Mouse (Mus musculus) CD4-positive, CD25-positive, alpha-beta regulatory T cell, adult 2 months (primary cell): ENCODE data around the gene Tgfb3.

Experiments used
- DNase-seq: peaks from one replicate; pipeline ENCODE4 v3.0.0-alpha.2; 2012; ENCODE audit warnings: low read depth, low spot score

Gene Tgfb3

DNA sequence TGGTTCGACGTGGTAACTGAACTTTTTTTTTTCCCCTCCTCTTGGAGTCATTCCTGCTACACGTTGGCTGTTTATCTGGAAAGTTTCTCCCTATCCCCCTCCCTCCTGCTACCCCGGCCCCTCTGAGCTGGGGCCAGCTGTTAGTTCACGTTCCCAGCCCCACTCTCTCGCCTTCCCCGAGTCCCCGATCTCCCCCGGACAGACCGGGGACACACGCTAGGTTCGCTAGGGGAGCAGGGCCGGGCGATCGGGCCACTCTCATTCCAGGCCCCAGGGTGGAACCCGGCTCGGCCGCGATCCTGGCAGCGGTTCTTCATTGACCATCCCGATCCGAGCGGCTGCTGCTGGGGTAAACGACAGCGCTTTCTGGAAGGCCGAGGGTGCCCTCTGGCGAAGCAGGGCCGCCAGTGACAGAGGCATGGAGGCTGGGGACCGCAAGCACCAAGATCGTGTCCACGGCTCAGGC is 394 bp upstream of the Tgfb3 start:
- peak; percentile 90 for DNase-seq

DNA sequence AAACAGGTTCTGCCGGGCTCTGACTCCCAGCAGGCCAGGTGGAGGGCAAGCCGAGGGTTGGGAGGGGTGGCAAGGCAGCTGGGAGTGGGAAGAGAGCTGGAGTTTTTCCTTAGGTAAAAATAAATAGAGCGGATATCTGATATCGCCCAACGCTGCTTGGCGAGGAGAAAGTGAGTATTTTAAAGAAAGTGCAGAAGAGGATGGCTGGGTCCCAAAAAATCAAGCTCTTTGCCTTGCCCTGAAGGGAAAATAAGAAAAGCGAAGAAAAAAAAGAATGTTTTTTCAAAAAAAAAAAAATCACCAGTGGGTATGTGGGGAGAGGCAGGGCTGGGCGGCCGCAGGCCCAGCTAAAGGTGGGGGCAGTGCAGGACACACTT is 677 bp downstream of the Tgfb3 start:
- DNase-seq = no peak

DNA sequence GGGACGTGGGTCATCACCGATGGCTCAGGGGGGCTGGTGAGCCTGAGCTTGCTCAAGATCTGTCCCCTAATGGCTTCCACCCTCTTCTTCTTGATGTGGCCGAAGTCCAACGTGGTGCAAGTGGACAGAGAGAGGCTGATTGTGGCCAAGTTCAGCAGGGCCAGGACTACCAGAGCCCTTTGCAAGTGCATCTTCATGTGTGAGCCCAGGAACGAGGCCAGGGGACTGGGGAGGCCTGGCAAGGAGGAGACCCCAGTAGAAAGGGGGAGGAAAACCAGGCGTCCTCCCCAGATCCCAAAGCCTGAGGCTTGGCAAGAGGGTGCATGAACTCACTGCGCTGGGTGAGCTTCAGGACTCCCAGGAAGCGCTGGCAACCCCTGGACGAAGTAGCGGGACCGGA is 1.1 kb downstream of the Tgfb3 start:
- DNase-seq = no peak

DNA sequence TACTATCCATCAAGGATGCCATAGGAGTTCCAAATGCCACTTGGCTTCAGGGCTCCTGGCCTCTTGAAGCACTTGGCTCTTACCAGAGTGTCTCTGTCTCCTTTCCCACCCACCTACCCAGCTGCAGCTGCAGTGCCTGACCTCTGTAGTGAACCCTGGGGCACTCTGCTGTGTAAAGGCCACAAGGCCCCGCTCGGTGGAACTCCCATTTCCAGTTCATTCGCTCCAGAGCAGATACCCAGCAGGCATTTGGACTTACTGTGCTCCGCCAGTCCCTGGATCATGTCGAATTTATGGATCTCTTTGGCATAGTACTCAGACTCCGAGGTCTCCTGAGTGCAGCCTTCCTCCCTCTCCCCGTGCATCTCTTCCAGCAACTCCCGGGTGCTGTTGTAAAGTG is 1.5 kb downstream of the Tgfb3 start:
- DNase-seq = no peak

DNA sequence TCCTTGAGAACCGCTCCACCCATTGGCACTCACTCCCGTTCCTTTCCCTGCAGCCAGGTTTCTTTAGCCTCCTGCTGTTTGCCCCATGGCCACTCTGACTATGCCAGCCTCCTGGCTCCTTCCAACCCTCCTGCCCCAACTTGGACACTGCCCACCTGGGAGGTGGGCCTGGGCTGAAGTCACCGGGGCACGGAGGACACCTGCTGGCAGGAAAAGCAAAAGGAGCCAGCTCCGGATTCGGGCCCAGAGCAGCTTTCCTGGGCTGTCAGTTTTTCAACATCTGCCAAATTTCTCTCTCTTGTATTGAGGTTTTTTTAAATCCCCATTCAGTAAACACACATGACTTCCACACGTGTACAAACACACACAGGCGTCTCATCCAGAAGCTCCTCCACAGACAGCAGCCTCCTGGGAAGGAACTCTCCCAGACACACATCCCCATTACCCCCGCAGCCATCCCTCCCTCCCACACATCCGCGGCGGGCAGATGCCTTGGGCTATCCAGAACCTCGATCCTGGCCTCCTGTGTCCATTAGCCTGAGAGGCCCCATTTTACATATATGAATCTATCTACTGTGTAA is 2.4 kb downstream of the Tgfb3 start:
- no peak for DNase-seq

DNA sequence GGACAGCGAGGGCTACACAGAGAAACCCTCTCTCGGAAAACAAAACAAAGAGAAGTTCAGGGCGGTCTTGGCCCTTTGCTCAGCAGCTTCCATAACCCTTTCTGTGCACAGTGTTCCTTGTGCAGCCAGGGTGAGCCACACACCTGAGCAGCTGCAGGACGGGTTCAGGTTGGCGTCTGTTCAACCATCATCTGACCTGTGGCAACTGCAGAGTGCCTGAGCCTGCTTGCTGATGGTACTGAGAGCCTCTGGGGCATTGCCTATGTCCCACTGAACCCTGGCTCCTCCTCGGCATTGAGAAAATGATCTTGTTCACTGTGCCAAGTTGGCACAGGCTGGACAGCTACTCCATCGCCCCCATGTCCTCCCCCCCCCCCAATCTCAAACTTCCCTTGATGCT is 3.5 kb downstream of the Tgfb3 start:
- DNase-seq = no peak

DNA sequence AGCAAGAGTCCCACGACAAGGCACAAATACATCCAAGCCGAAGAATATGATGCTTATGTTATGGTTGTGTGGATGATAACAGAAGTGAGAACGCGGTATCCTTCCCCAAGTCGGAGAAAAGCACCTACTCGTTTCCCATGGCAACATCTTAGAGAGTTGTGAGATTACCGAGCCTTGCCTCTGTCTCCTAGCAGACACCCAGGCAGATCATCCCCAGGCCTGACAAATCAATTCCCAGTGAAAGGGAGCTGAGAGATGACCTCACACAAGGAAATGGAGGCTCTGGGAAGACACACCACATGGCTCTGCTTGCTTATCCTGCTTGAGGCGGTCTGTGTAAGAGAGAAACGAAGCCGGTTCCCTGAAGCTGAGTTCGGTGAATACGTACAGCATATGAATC is 4.2 kb downstream of the Tgfb3 start:
- DNase-seq = no peak

DNA sequence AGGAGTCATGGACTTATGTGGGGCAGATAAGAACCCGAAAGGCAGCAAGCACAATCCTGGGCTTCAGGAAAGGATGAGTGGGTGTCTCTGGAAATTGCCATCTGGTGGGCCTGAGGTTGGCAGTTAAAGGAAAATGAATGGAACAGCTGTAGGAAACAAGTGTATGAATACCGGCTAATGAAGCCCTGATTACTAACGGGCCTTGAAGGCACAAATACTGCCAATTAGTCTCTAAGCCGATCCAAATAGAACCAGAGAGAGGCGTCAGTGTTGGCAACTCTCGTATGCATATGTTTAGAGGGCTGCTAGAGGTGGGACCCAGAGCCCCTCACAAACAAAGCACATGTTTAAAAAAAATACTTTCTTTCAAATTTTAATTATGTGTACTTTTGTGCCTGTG is 7.4 kb downstream of the Tgfb3 start:
- DNase-seq = no peak

DNA sequence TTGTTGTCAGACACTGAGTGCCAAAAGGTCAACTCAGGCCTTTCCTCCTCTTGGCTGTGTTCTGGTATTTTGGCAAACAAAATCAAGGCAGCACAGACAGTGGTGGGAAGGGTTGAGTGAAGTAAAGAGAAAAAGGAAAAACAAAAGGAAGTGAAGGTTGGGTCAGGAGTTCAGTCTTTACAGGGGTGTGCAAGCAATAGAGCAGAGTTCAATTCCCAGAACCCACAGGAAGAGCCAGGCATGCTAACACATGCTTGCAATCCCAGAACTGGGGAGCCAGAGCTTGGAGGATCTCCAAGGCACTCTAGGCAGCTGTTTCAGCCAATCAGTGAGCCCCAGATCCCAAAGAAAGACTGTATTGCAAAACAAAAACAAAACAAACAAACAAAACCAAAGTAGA is 14.0 kb downstream of the Tgfb3 start:
- DNase-seq = no peak

DNA sequence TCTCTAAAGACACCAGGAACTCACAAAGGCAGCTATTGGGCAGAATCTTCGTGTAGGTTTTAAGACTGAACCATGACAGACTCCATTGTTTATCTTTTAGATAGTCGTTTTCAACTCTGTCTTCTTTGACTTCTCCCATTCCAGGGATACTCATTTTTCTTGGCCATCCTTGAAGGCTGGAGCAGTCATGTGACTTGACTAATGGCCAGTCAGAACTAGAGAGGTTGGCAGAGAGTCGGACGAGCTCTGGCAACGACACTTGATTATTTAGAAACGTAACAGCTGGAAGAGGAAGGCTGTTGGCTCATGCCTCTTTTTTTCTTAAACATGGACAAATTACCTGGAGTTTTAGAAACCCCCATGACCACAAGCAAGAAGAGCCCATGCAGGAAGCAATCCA is 19.5 kb downstream of the Tgfb3 start:
- no peak for DNase-seq

DNA sequence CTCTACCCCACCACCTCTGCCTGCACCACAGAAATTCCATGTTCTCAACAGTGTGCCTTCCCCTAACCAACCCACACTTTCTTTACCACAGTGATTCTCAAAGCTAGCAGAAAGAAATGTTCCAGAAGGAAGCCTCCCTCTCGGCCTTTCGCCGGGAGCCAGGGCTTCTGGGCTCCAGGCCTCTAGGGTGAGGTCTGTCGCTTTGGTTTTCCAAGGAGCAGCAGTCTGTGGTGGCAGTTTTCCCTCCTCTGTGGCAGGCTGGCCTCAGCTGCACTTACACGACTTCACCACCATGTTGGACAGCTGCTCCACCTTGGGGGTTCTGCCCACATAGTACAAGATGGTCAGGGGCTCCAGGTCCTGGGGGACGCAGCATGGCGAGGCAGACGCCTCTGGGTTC is 21.3 kb downstream of the Tgfb3 start:
- no peak for DNase-seq

DNA sequence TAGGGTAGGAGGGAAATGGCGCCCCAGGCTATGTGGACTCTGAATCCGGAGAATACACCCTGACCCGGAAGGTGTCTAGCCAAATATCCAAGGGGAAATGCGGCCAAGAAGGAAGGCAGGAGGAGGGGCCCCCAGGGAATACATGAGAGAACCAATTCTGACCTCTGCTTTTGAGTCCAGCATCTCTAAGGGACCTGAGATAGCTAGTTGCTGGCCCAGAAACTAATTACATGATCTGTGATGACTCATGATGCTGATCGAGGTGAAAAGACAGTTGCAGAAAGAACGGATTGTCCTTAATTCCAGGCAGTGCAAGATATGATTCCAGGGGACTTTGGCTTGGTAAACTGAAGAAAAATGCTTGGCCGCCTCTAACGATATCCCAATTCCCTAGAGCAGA is 21.9 kb downstream of the Tgfb3 start:
- no peak for DNase-seq

DNA sequence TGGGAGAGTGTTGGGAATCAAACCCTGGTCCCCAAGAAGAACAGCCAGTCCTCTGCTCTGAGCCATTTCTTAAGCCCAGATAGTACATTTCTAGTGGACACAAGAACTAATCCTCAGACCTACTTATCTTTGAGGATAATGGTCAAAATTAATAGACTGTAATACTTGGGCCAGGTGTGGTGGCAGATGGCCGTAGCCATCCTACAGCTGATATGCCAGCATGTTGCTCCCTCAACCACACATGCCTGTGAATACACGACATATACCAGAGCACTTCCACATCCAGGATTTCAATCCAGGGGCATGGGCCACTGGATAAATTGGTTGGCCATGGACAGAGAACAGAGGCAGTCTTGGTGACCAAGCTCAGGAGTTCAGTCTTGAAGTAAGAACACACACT is 23.5 kb downstream of the Tgfb3 start:
- no peak for DNase-seq

DNA sequence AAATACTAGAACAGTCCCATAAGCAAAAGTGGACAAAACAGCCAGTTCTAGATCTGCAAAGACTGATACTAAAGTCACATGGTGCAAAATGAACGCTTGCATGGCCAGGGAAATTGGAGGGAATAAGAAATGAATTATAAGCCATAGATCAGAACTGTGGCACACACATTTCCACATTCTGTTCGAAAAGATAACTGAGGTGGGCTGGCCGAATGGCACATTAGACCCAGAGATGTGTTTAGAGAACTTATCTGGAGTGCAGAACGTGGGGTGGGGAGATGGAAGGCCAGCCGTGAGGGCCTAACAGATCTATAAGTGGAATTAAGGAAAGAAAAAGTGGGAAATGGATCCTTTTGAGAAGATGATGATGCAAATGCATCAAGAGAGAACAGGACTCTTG is 27.4 kb downstream of the Tgfb3 start:
- no peak for DNase-seq

DNA sequence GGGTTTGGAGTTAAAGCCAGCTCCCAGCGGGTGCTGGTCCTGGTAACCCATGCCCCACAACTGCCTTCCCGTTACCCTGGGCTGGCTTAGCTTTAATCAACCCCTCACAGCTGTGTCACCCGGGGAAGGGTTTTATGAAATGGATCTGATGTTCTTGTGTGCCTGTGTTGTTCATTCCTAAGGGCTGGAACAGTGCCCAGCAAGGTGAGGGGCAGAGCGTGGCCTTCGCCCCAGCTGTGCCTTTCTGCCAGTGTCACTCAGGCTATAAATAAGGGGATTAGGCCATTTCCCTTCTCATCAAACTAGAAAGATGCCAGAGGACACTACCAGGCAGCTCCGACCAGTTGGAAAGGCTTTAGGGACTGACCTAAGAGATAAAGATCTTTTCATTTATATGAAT is 29.0 kb downstream of the Tgfb3 start:
- DNase-seq = no peak

DNA sequence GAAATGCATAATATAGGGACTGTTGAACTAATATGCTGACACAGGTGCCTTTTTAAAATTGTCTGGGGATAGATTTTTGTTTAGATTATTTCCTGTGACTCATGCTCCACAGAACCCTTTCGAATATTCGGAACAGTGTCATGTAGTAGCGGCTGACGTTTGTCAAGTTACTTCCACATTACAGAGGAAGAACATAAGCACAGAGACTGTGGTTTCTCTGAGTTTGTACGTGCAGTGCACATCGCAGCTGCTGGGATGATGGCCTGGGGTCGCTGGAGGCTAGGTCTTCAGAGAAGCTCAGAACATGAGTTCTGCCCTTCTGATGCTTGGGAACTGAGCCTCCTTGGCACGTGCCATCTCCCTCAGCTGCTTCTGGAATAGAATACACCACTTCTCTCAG is 31.5 kb downstream of the Tgfb3 start:
- DNase-seq = peak; percentile 56

DNA sequence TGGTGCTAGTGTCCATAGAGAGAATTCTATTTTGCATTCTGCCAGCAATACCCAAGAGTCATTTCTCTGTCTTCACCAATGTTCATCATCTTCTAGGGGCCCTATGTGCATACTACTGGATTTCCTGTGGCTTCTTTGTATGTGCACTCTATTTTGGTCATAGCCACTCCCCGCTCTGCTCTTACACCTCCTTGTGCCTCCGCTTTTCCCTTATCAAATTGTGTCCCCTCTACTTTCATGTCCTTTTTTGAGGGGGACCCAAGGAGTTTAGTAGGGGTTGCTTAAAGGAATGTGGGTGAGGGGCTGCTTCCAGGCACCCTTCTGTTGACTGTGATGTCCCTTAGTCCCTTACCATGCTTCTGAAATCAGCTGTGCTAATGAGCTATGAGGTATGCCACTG is 32.1 kb downstream of the Tgfb3 start:
- peak; percentile 32 for DNase-seq

DNA sequence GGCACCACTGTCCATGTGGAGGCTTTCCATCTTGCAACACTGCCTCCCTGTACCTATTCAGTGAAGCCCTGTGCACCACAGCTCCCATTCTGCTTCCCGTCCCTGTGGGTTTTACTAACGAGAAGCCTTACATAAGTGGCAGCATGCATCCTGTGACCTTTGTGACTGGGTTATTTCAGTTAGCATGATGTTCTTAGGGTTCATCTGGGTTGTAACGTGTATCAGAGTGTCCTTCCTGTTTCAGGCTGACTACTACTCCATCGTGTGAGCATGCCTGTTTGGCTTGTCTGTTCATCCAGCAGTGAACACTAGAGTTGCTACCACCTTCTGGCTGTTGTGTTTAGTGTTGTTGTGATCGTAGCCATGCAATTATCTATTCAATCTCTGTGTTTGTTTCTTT is 32.7 kb downstream of the Tgfb3 start:
- DNase-seq = peak; percentile 74

DNA sequence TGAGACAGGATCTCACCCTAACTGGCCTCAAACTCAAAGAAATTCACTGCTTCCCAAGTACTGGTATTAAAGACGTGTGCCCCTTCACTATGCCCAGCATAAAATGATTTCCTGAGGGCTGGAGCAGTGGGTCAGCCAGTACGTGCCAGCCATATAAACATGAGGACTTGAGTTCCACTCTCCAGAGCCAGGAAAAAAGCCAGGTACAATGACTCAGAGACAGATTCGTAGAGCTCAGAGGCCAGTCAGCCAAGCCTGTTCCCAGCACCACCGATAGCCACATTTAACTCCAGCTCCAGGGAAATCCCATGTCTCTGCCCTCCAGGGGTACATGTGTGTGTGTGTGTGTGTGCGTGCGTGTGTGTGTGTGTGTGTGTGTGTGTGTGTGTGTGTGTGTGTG is 39.1 kb downstream of the Tgfb3 start:
- DNase-seq = no peak

DNA sequence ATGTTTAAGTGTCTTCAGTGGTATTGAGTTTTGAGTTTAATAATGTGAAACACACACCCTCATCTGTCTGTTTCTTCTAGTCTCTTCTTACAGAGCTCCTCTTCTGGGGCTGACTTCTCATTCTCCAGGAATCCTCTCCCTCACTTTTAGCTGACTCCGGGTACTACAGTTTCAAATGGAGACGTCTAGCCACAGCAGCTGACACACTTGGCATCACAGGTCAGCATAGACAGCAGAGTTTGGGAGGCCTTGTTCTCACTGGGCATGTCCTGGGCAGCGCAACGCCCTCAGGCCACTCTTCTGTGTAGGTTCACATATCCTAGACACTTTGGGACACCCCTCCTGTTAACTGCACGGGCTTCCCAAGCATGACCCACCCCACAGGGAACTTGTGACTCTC is 39.8 kb downstream of the Tgfb3 start:
- no peak for DNase-seq

DNA sequence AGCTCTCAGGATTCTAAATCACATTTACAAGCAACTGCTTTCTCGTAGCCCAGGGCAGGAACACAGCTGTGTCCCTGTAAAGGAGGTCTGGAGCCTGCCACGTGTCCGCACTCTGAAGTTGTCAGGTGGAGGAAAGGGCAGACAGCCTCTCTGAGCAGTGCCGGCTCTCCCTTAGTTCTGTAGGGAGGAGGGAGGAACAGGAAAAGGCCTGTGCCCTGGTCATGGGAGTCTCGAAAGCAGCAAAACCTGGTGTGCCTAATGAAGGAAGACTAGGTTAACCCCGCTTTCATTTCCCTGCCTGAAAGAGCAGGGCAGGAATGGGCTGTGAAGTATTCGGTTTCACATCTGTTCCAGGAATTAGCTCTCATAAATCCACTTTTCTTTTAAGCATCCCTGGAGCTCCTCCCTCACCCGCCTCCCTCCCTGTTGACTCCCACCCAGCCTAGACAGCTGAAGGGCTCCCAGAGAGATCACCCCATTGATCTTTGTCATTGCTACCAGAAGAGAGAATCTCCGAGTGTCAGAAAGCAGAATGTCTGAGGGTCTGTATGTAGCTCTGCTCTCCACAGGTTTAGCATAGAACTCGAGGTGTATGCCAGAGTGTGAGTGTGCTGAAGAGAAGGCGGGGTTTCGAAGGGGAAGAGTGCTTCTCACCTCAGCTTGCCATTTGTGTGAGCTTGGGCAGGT is 41.5 kb downstream of the Tgfb3 start:
- no peak for DNase-seq

DNA sequence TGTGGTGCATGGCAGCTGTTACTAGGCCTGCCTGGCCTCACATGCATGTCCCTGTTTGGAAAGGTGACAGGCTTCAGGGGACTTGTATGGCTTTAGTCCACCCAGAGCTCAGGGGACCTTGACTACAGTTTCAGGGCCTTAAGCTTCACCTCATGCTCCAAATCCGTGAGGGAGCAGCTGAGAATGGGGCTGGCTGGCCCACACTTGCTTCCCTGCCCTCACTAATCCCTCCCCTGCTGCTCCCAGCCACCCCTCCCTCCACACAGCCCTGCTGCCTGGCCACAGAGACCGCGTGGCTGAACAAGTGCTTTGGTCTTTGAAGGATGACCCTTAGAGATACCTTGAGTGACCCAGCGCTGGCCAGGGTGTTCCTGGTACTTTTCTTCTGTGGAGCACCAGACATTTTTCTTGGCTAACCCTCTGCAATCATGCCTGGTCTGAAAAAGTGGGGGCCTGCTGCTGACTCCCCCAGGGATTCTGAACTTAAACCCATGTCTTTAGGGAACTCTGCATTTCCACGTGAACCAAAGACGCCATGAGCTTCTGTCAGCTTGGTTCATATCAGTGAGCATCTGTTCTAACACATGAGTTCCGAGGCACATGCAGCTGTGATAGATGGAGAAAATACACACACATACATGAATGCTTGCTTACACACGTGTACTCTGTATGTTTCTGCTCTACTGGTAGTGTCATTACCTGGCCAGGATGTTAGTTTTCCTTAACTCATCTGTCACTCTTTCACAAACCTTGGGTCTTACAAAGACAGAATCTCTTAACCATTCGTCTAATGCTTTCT is 42.3 kb downstream of the Tgfb3 start:
- DNase-seq = no peak

DNA sequence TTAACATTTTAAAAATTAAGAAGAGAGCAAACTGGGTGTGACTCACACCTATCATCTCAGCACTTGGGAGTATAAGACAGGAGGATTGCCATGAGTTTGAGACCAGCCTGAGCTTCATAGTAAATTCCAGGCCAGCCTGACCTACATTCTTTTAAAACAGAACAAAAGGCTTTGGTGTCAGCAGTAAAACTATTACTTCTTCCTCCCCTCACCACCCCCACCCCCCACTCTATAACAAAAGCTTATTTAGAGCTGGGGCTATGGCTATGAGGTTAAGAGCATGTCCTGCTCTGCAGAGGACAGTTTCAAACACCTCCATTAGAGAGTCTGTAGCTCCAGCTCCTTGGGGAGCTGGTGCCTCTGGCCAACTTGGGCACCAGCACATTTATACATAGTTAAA is 43.3 kb downstream of the Tgfb3 start:
- no peak for DNase-seq
